Mouse (Mus musculus) ES-CJ7 (cell line): Measurements from ENCODE around the gene Tob2.

ENCODE experiments used
- DNase-seq: peaks from one replicate; pipeline ENCODE4 v3.0.0; 2011; ENCODE audit warnings: low read depth, low spot score

Tob2 gene

DNA sequence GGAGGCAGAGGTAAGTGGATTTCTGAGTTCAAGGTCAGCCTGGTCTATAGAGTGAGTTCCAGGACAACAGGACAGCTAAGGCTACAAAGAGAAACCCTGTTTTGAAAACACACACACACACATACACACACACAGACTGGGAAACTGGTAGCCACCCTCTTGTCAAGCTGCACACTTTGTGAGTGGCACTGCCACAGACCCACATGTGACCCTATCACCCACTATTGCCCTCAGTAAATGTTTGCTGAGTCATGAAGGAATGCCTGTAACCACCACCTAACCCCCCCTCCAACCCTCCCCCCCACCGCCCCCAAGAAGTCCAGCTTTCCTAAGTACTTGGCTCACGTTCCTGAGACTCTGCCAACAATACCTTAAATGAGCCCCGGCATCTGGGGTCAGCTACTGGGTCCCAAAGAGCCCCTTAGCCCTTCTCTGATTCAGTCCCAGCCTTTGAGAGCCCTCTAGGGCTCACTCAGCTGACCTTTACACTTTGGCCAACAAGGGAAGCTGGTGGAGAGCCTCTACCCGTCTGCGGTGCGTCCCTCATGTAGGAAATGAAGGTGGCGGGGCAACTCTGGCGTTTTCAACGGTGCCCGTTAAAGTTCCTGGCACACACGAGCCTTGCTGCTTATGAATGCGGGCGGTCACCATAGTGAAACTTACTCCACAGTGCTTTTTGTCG is 19.9 kb downstream of the Tob2 start:
- no peak for DNase-seq

DNA sequence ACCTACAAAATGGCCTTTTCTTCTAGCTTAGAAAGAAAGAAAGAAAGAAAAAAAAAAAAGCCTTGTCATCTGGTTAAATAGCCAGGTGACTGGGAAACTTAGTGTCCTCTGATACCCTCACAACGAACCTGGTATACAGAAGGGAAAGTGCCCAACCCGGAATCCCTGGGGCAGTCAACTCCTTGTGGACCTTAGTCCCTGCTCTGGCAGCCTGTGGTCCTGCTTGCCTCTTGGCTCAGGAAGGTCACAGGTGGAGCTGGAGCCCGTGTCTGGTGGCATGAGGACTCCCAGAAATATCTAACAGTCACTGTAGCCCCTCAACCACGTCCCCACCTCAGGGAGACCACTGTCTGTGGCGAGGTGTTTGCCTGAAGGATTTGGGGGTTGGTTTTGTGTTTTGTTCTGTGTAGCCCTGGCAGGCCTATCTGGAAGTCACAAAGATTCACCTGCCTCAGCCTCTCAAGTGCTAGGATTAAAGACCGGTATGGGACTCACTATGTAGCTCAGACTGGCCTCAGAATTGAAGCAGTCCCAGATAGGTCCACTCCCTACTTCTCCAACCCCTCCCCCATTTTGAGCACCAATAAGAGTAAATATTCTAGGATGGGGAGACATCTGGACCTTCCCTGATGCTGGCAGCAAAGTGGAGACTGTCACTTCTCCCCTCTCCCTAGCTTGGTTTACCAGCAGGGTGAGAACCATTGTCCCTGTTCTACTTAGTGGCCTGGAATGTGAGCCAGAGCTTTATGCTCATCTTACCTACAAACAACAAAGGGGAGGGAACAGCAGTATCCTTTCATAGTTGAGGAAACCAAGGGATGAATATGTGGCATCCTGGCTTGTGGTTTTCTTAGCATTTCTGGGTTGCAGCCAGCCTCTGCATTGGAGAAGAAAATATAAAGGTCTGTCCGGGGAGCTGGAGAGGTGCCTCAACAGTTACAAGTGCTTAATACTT is 21.4 kb downstream of the Tob2 start:
- DNase-seq: no peak

DNA sequence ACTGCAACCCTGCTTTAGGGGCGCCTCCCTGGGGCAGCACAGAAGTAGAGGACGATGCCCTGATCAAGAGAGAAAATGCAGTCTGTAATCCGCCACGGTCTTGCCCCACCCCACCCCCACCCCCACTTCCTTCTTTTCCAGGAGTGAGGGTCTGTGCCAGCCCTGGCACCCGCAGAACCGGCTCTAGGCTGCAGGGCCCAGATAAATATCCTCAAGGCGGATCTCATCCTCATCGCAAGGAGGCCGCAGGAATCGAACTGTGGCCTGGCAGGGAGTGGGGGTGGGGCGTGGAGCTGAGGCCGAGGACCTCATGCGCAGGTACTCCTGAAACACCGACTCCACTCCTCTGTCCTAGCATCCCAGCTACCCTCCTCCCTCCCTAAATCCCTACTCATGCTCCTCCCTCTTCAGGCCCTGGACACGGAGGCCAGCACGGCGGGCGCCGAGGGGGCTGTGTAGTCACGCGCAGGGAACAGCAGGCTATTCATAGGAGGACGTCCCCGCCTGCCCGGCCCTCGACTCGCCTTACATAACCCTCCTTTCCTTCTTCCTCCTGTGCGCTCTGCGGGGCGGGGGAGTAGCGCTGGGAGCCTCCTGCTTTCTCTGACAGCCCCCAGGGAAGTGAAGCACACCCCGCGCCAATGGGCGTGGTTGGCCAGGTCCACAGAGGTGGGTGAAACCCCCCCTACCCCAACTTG is 22.3 kb downstream of the Tob2 start:
- peak; percentile 44 for DNase-seq

DNA sequence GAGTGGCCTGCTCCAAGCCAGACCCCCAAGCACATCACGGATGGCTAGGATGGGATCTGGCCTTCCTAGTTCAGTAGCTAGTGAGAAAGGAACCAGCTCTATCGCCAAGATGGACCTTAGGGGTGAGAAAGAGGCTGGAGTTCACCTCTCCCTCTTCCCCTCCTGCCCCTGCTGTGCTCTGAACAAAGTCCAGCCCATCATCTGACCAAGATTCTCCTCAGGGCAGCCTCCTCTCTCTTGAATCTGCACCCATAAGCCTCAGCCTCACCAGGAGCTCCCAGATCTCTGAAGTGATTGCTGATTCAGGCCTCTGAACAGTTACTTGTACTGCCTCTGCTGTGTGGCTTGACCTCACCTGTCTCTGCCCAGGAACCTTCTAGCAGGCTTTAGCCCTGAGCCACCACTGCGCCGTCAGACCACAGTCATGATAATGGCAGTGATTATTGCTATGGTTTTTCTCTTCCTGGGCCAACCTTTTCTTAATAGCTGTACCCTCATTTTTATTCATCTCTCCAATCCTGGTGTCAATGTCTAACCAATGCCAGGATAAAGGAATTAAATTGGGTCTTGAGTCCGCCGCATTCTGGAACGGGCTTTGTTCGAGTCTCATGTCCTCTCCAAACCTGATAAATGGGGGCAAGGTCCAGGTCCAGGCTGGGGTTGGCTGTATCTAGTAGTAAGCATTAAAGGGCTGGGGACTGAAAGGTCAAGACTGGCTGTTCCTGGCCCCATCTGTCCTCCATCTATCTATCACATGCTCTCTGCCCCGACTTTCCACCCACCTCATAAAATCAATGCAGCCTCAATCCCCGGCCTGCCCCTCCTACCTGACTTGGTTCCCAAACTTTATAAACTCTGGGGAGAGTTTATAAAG is 23.4 kb downstream of the Tob2 start:
- no peak for DNase-seq

DNA sequence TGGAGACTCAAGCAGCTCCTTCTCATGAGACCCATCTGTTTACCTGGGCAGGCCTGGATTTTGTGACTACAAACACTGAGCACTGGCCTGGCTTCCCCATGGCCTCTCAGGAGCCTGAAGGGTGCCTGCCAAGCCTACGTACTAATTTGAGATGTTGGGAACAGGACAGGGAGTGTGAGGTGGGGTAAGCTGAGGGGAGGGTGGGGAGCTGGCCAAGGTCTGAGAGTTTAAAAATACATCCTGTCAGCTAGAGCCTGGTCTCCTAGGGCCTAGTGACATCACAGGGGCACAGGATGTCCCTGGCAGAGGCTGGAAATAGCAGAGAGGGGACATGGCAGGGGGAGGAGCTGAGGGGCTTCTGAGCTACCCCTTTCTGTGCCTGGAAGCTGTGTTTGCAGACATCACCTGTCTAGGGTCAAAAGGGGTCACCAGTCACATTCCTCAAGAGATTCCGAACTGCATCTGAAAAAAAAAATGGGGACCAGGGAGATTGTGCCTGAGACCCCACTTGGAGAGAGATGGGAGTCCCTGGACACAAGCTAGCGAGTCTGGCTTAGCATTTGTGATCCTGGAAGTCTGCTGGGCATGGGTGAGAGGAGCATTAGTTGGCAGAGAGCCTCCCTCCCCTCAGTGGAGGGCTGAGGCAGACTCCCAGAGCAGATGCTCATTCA is 24.3 kb downstream of the Tob2 start:
- DNase-seq: no peak

DNA sequence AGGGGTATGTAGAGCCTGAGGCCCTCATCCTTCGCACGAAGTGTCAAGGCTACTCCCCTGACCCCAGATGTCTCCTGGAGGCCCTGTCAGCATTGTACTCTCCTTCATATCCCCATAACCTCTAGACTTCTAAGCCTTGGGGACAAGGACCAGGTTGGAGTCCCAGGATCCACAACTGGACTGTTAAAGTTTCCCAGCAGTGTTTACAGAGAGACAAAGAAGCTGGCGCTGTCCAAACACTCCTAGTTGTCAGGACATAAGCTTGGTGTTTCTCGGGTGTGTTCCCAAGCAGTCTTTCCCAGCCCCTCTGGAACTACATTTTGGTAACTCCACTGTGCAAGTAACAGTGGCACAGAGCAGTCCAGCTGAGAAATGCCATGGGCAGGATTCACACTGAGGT is 25.1 kb downstream of the Tob2 start:
- no peak for DNase-seq

DNA sequence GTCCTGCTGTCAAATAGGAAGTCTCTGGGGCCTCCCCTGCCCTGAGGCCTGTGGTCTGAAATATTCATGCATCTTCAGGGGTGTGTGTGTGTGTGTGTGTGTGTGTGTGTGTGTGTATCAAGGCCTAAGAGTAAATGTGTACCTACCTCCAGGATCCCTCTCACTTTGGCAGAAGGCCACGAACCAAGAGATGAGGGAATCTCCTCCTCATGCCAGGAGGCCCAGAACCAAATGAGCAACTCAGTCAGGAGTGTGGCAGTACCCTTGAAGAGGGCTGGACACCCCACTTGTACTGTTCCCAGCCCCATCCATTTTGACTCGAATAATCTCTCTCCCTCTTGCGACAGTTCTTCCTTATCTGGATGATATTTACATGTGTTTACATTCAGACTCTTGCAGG is 26.4 kb downstream of the Tob2 start:
- no peak for DNase-seq

DNA sequence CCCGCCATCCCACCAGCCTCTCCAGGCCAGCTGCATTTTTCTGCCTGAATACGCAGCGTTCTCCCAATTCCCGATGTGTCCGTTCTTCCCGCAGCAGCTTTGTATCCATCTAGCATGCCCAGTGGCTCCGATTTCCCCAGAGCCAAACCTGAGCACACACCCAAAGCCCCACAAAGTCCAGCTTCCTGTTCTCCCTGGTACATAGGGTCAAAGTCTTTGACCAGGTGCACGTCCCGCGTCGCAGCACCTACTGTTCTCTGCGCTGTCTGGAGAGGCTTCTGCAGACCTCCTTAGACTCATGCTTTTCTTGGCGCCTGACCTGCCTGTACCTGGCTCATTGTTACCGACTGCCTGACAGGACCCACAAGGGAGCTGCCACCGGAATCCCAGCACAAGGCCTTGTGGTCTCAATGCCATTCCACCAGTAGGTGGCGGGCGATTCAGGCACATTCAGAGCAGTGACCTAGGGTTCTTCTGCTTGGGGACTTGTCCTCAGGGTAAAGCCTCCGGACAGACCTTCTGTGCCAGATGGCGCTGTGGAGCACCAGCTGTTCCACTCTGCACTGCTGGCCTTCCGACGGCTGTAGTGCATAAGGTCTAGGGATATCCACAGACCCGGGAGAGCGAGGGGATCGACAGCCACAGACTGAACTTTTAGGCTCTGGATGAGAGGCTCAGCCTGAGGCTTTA is 27.3 kb downstream of the Tob2 start:
- DNase-seq: peak; percentile 99

DNA sequence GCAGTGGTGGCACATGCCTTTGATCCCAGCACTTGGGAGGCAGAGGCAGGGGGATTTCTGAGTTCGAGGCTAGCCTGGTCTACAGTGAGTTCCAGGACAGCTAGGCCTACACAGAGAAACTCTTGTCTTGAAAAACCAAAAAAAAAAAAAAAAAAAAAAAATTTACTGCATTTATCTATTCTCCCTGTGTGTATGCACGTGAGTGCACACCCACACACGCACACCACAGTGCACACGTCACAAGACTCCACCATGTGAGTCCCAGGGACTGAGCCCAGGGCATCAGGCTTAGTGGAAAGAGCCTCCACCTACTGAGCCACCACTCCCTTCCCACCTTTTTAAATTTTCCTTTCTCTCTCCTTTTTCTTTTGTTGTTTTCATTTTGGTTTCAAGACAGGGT is 28.1 kb downstream of the Tob2 start:
- no peak for DNase-seq

DNA sequence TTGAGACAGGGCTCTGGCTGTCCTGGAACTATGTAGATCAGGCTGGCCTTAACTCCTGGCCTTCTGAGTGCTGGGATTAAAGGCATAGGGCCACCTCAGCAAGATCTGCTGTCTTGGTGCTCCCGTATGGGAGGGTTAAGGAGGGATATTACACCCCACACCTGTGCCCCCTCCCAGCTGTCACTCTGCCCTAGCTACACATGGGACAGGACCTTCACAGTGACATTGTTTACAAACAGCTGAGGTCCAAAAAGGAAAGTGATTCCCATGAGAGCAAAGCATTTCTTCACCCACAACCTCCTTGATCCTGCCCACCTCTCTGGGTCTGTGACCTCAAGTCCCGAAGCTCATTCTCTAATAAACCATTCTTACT is 29.4 kb downstream of the Tob2 start:
- no peak for DNase-seq

DNA sequence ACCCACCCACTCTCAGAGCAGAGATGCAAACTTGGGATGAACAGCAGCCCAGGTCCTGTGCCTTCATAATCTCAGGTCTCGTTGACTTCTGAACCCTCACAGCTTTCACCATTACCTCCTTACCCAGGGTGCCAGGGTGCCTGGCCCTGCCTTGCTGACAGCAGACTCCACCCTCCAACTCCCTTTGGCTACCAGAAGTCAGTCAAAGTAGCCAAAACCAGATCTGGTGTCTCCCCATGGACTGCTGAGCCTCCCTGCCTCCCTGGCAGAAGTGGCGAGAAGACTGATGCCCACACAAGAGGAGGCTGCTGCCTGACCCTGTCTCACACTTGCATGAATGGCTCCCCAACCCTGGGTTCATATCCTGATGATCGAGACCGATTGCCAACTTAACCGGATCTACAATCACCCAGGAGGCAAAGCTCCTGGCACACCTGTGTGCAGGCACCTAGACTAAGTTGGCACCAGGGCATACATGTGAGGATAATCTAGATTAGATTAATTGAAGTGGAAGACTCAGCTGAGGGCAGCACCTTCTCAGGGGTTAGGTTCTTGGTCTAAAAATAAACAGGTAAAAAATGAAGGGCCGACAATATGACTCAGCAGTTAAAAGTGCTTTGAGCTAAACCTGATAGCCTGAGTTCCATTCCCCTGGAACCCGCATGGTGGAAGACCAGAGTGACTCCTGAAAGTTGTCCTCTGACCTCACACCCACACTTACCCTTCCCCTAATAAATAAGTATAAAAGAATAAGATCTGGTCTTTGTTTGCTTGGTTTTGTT is 30.0 kb downstream of the Tob2 start:
- DNase-seq: no peak

DNA sequence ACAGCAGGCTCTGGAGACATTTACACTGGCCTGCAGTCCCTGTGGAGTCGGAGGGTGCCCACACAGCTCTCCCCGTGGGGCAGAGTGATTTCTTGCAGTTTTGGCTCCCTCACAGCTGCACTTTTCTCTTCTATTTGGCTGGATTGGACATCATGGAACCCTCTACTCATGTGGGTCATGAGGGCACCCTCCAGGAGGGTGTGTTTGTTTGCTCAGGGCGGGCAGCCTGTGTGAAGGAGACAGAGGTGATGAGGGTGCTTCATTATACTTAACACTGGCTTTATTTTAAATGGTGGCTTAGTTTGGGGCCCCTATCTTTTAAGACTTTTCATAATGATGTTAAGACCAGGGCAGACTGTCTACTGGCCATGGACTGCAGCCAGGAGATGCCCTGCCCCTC is 33.8 kb downstream of the Tob2 start:
- DNase-seq: no peak

DNA sequence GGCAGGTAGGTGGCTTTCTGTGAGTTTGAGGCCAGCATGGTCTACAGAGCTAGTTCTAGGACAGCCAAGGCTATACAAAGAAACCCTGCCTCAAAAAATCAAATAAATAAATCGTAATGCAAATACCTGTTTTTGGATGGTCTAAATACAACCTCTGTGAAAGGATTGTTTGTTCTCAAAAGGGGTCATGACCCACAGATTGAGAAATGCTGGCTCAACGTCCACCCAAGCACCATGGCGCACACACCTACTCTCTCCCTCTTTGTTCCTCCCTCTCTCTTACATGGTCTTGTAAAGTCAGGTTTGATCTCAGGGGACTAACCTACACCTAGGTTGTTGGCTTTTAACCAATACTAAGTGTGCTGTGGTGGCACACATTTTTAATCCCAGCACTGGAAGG is 36.0 kb downstream of the Tob2 start:
- no peak for DNase-seq

DNA sequence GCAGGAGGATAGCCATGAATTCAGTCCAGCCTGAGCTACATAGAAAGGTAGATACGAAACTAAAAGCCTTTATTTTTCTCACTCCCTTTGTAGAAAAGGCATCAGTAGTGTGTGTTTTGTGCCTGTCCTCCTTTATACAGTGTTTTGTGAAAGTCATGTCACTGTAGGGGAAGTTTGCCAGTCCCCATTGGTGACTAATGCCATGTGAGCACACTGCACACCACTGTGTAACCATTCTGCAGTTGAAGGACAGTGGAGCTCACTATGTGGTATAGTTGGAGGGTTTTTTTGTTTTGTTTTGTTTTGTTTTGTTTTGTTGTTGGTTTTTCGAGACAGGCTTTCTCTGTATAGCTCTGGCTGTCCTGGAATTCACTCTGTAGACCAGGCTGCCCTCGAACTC is 40.2 kb downstream of the Tob2 start:
- DNase-seq: no peak

DNA sequence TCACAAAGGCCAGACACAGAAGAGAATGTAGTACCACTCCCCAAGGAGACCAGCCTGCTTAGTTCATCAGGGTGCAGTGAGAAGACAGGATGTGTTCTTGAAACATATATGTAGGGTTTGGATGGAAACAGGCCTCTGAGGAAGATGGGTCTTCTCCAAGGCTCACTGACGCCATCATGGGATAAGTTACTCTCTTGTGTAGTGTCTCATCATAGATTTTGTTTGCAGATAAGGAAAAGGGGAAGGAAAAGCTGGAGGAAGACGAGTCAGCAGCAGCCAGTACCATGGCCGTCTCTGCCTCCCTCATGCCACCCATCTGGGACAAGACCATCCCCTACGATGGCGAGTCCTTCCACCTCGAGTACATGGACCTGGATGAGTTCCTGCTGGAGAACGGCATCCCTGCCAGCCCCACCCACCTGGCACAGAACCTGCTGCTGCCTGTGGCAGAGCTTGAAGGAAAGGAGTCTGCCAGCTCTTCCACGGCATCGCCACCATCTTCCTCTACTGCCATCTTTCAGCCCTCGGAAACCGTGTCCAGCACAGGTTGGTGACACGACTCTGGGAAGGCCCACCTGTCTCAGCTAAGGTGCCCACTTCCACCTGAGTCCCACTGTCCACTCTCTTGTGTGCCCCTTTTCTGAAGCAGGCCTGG is 43.8 kb downstream of the Tob2 start:
- DNase-seq: no peak

DNA sequence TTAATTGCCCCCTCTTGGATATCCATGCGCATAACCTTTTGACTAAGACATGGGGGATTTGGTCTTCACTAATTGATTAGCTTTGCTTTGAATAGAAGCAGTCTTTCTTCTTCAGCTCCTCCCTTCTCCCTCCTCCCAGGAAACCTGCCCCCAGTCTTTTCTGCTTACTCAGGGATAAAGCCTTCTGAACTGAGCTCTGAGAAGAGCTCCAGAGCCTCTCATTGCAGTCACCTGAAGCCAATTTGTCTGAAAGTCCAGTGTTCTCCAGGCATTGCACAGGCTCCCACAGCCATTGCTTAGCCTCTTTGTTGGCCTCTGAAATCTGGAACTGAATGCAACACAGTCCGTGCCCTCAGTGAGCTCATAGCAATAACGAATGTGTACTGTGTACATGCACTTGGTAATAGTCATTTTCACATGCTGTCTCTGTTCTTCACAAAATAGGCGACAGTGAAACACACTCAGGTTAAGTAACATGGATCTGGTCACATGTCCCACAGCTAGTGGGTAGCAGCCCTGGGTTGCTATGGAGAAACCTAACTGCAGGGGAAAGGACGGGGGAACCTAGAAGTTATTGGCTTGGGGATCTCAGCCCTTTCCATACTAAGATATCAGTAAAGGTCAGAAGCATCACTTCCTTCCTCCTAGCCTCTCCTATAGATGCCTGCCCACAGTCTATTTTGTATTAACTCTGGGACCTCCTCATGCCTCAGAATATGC is 44.5 kb downstream of the Tob2 start:
- no peak for DNase-seq

DNA sequence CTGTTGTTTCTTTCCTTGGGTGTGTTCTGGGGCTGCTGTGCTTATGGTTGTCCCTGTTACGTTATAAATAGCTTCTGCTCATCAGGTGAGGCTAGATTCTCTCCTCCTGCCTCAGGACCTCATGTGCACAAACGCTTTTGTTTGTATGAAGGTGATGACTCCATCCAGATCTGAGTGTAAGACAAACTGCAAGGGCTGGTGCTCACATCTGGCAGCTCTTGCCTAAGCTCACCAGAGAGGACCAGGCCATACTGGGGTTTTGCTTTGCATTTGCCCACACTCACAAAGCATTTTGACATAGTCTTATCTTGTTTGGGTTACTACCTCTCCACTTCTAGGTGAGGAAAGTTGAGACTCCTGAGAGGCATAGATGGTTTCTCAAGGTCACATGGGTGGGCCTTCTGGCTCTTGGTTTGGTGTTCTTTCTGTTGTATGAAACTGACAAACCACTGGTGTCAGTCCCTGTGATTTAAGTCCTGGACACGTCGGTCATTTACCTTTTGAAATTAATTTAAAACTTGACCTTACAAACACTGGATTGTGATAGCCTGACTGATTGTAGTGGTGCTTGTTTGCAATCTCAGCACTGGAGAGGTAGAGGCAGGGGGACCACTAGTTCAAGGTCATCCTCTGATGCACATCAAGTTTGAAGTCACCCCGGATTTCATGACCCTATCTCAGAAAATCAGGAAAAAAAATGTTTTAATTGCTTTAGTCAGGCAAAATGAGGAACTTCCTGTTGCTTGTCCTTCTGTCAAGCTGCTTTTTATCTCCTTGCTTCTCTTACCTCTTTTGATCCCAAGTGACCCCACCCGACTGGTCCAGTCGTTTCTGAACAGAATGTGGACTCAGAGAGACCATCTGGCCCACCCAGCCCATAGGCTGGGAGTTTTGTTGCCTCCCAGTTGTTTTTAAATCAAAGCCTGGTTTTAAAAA is 45.6 kb downstream of the Tob2 start:
- no peak for DNase-seq
